Mouse (Mus musculus): Measurements from ENCODE around the gene Ngdn. TPM values are rescaled to one million over a fixed set of nuclear protein-coding genes. Genes with fewer than 3 reads are reported as not detected.
"Not testable (repeated sequence)": the region's sequence is repeated elsewhere in the genome, so short reads cannot be mapped to it uniquely, and the experiment has no call there.

Ngdn gene
- polyA plus RNA-seq, 1 experiment from 2014 or later = 92.8 TPM

DNA sequence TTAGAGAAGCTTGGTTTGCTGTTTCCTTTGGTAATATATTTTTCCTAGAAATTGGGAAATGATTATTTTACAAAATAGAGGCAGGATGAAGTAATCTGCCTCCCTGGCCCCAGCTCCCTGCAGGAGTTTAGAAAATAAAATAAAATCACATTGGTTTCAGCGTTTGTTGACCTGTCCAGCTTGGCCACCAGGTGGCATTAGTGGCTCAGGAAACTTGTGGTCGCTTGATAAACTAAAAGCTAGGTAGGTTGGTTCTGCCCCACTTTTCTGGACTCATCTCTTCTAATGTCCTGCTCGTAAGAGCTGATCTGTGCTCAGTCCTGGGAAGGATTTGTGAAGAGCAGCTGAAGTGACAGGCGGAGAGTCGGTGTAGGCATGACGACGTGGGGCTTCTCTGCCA lies 9.0 kb downstream of the Ngdn start:
- Histone ChIP-seq H3K27me3 (ENCODE audit: control insufficient read depth, insufficient read depth, low read length) (no peaks in the 10 kb centered on the region), H3K27ac (replicated peaks; ENCODE audit: low read depth, low read length) (no peak overlapping the region), H3K36me3 (replicated peaks; ENCODE audit: control insufficient read depth, insufficient read depth, low read depth, low read length) (peaks cover 10% of the 10 kb centered on the region), H3K9me3 (replicated peaks; ENCODE audit: control insufficient read depth, low read length) (no peaks in the 10 kb centered on the region), H3K4me2 (ENCODE audit: low read depth, low read length) (no peak overlapping the region), H3K4me3 (ENCODE audit: low read depth, low read length) (no peak overlapping the region), H3K9ac (replicated peaks; ENCODE audit: low read length) (no peak overlapping the region), H3K4me1 (ENCODE audit: control insufficient read depth, insufficient read depth, low read length) (peaks cover 6% of the 10 kb centered on the region)
- ATAC-seq (replicated peaks; ENCODE audit: insufficient number of reproducible peaks, low FRiP score, low TSS enrichment, low read depth) (no peak), DNase-seq (ENCODE audit: low spot score) (peak; percentile 76)
- 65% methylated on average over 7 of the region's 7 CpGs for WGBS

- Histone ChIP-seq H3K36me3 (replicated peaks; ENCODE audit: control insufficient read depth, insufficient read depth, low read depth, low read length) (peaks cover 10% of the 10 kb centered on the region), H3K4me1 (ENCODE audit: control insufficient read depth, insufficient read depth, low read length) (peaks cover 6% of the 10 kb centered on the region)
- WGBS = 73% methylated on average over 5 of the region's 5 CpGs
Measured at GRCm38 (mm10) chr14:55025527-55025926, 10.3 kb downstream of the Ngdn start.

DNA sequence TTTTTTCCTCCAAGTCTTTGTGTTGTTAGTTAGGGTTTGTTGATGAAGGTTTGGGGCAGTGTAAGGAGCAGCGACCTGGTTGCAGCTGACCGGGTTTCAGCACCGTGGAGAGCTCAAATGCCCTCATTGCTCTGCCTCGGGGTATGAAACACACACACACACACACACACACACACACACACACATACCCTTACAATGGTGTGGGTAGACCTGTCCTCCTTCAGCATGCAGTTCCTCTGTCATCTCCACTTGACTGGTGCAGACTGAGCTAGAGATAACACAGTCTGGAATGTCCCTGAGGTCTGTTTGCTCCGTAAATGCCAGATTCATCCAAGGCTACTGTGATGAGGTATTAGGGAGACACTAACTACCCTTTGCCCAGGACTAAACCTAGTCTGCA lies 12.0 kb downstream of the Ngdn start:
- Histone ChIP-seq H3K4me1 (ENCODE audit: control insufficient read depth, insufficient read depth, low read length) (peaks cover 6% of the 10 kb centered on the region), H3K27me3 (ENCODE audit: control insufficient read depth, insufficient read depth, low read length) (no peaks in the 10 kb centered on the region), H3K27ac (replicated peaks; ENCODE audit: low read depth, low read length) (0 out of 2 replicates have a peak overlapping the region, but pooled peaks have one; percentile 52), H3K9ac (replicated peaks; ENCODE audit: low read length) (no peak overlapping the region), H3K4me3 (ENCODE audit: low read depth, low read length) (no peak overlapping the region), H3K4me2 (ENCODE audit: low read depth, low read length) (no peak overlapping the region), H3K36me3 (replicated peaks; ENCODE audit: control insufficient read depth, insufficient read depth, low read depth, low read length) (peaks cover 6% of the 10 kb centered on the region), H3K9me3 (replicated peaks; ENCODE audit: control insufficient read depth, low read length) (no peaks in the 10 kb centered on the region)
- 13% methylated on average over 5 of the region's 5 CpGs for WGBS
- ATAC-seq (replicated peaks; ENCODE audit: insufficient number of reproducible peaks, low FRiP score, low TSS enrichment, low read depth) = peak; percentile 42; the same call in 1 of the 2 replicates
- peak; percentile 64 for DNase-seq (ENCODE audit: low spot score)

More at GRCm38 (mm10) chr14:55025527-55025926, 10.3 kb downstream of the Ngdn start:
- DNase-seq (ENCODE audit: low spot score) = no peak
- H3K9ac ChIP-seq (replicated peaks; ENCODE audit: low read length) = no peak overlapping the region
- no peak overlapping the region for H3K27ac ChIP-seq (replicated peaks; ENCODE audit: low read depth, low read length)
- ATAC-seq (replicated peaks; ENCODE audit: insufficient number of reproducible peaks, low FRiP score, low TSS enrichment, low read depth) = no peak
- H3K9me3 ChIP-seq (replicated peaks; ENCODE audit: control insufficient read depth, low read length) = no peaks in the 10 kb centered on the region
- H3K4me2 ChIP-seq (ENCODE audit: low read depth, low read length) = no peak overlapping the region
- no peak overlapping the region for H3K4me3 ChIP-seq (ENCODE audit: low read depth, low read length)
- H3K27me3 ChIP-seq (ENCODE audit: control insufficient read depth, insufficient read depth, low read length) = no peaks in the 10 kb centered on the region

- H3K9ac ChIP-seq (replicated peaks; ENCODE audit: low read length) = no peak overlapping the region
- no peaks in the 10 kb centered on the region for H3K9me3 ChIP-seq (replicated peaks; ENCODE audit: control insufficient read depth, low read length)
- H3K4me2 ChIP-seq (ENCODE audit: low read depth, low read length) = no peak overlapping the region
- H3K27me3 ChIP-seq (ENCODE audit: control insufficient read depth, insufficient read depth, low read length) = no peaks in the 10 kb centered on the region
- H3K36me3 ChIP-seq (replicated peaks; ENCODE audit: control insufficient read depth, insufficient read depth, low read depth, low read length) = peaks cover 4% of the 10 kb centered on the region
- H3K4me1 ChIP-seq (ENCODE audit: control insufficient read depth, insufficient read depth, low read length) = peaks cover 6% of the 10 kb centered on the region
- ATAC-seq (replicated peaks; ENCODE audit: insufficient number of reproducible peaks, low FRiP score, low TSS enrichment, low read depth) (no peak), DNase-seq (ENCODE audit: low spot score) (peak; percentile 36)
- WGBS = 21% methylated on average over 6 of the region's 6 CpGs
- H3K27ac ChIP-seq (replicated peaks; ENCODE audit: low read depth, low read length) = peak overlapping the region; percentile 52
- no peak overlapping the region for H3K4me3 ChIP-seq (ENCODE audit: low read depth, low read length)
Measured at GRCm38 (mm10) chr14:55027653-55028052, 12.4 kb downstream of the Ngdn start.

DNA sequence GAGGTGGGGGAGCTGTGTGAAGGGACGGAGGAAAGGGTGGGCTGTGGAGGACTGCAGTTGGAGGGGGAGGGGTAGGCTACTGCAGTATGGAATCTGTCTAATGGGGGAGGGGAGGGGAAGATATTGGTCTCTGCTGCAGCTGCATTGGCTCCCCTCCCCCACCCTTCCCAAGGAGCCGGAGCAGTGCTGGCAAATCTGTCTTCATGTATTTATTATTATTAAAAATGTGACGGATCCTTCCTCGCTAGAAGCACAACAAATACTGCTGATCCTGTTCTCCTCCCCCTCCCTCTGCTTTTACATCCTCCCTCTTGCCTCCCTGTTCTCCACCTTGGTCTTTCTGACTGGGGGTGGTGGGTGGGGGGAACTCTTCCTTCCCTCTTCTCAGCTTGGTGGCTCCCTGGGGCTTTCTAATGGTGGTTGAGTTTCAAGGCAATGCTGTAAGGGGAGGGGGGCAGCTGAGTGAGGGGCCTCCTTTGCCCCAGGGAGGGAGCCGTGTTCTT lies 13.1 kb downstream of the Ngdn start:
- Histone ChIP-seq H3K27ac (replicated peaks; ENCODE audit: low read depth, low read length) (peak overlapping the region; percentile 52; the same call in 1 of the 2 replicates), H3K9me3 (replicated peaks; ENCODE audit: control insufficient read depth, low read length) (no peaks in the 10 kb centered on the region), H3K4me2 (ENCODE audit: low read depth, low read length) (peak overlapping the region; percentile 21; the same call in 1 of the 2 replicates), H3K27me3 (ENCODE audit: control insufficient read depth, insufficient read depth, low read length) (no peaks in the 10 kb centered on the region), H3K9ac (replicated peaks; ENCODE audit: low read length) (no peak overlapping the region), H3K4me3 (ENCODE audit: low read depth, low read length) (no peak overlapping the region), H3K36me3 (replicated peaks; ENCODE audit: control insufficient read depth, insufficient read depth, low read depth, low read length) (no peaks in the 10 kb centered on the region; the same call in none of the 2 replicates), H3K4me1 (ENCODE audit: control insufficient read depth, insufficient read depth, low read length) (peaks cover 6% of the 10 kb centered on the region)
- DNase-seq (ENCODE audit: low spot score) = peak; percentile 75
- WGBS = 3% methylated on average over 5 of the region's 5 CpGs
- ATAC-seq (replicated peaks; ENCODE audit: insufficient number of reproducible peaks, low FRiP score, low TSS enrichment, low read depth) = peak; percentile 66

DNA sequence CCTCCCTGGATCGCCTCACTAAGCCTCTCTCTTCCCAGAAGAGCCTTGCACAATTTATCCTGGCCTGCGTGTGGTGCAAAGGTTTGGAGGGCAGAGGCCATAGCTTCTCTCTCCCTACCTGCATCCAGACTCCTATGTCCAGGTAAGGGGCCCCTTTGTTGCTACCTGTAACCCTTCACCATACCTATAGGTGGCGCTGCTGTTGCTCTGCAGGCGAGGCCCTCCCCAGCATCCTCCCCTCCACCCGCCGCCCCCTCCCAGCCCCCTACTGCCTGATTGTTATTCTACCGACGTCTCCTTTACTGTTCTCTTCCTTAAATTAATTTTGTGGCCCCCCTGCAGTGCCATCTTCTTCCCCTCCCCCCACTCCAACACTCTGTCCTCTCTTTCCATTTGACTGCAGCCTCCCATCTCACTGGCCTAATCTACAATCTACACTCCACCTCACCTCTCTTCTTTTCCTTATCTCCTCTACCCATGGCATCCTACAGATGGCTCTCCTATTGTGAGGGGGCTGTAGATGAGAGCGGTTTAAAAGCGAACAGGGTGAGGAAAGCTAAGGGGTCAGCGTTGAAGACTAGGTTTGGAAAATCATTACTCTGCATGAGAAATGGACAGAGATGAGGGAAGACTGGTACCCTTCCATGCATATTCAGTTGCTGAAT lies 13.9 kb downstream of the Ngdn start:
- ATAC-seq (replicated peaks; ENCODE audit: insufficient number of reproducible peaks, low FRiP score, low TSS enrichment, low read depth) (no peak), DNase-seq (ENCODE audit: low spot score) (peak; percentile 59)
- 0 out of 2 replicates have a peak overlapping the region, but pooled peaks have one; percentile 18 for H3K9ac ChIP-seq (replicated peaks; ENCODE audit: low read length)
- H3K4me2 ChIP-seq (ENCODE audit: low read depth, low read length) = no peak overlapping the region
- peaks cover 6% of the 10 kb centered on the region for H3K4me1 ChIP-seq (ENCODE audit: control insufficient read depth, insufficient read depth, low read length)
- H3K27ac ChIP-seq (replicated peaks; ENCODE audit: low read depth, low read length) = no peak overlapping the region; the same call in 1 of the 2 replicates
- H3K27me3 ChIP-seq (ENCODE audit: control insufficient read depth, insufficient read depth, low read length) = no peaks in the 10 kb centered on the region
- H3K4me3 ChIP-seq (ENCODE audit: low read depth, low read length) = no peak overlapping the region
- H3K9me3 ChIP-seq (replicated peaks; ENCODE audit: control insufficient read depth, low read length) = no peaks in the 10 kb centered on the region
- 8% methylated on average over 11 of the region's 11 CpGs for WGBS
- H3K36me3 ChIP-seq (replicated peaks; ENCODE audit: control insufficient read depth, insufficient read depth, low read depth, low read length) = no peaks in the 10 kb centered on the region; the same call in none of the 2 replicates

DNA sequence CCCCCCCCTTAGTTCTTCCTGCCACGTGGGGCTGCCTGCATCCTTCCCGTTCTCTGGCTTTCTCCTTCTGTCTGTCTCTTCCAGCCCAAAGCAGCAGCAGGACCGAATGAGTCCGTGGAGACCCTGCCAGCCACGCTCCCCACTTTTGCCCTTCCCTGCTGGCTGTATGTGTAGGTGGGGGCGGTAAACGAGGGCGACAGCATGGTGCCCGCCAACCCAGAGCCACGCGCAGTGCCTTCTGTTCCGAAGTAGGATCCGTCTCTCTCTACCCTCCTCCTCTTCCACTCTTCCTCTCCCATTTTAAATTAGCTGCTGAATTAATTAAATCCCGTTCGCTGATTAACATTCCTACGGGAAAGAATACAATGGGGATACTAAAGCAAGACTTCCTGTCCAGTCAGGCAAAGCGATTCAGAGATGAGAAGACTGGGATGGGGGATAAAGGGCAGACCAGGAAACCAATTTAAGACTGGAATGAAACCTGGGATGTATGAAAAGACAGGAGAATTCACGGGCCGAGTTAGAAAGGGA lies 17.5 kb downstream of the Ngdn start:
- Histone ChIP-seq H3K9me3 (replicated peaks; ENCODE audit: control insufficient read depth, low read length) (no peaks in the 10 kb centered on the region), H3K9ac (replicated peaks; ENCODE audit: low read length) (no peak overlapping the region), H3K27ac (replicated peaks; ENCODE audit: low read depth, low read length) (no peak overlapping the region), H3K27me3 (ENCODE audit: control insufficient read depth, insufficient read depth, low read length) (no peaks in the 10 kb centered on the region), H3K36me3 (replicated peaks; ENCODE audit: control insufficient read depth, insufficient read depth, low read depth, low read length) (no peaks in the 10 kb centered on the region), H3K4me3 (ENCODE audit: low read depth, low read length) (no peak overlapping the region), H3K4me1 (ENCODE audit: control insufficient read depth, insufficient read depth, low read length) (peaks cover 4% of the 10 kb centered on the region), H3K4me2 (ENCODE audit: low read depth, low read length) (no peak overlapping the region; the same call in 1 of the 2 replicates)
- 37% methylated on average over 19 of the region's 19 CpGs for WGBS
- no peak for ATAC-seq (replicated peaks; ENCODE audit: insufficient number of reproducible peaks, low FRiP score, low TSS enrichment, low read depth)
- DNase-seq (ENCODE audit: low spot score) = no peak

DNA sequence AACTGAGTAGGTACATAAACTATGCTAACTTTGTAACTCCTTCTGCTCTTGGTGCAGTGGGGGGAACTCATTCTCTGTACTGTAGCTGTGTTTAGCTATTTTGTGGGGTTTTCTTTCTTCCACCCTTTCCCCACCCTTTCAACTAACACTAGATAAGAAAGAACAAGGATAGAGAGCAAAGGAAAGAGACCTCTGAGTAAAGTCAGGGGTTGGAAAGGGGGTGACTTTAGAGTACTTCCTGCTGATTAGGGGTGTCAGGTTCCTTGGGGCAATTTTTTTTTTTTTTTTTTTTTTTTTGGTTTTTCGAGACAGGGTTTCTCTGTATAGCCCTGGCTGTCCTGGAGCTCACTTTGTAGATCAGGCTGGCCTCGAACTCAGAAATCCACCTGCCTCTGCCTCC lies 28.4 kb downstream of the Ngdn start:
- not testable (repeated sequence) for H3K4me3 ChIP-seq (ENCODE audit: low read depth, low read length); H3K9ac ChIP-seq (replicated peaks; ENCODE audit: low read length); DNase-seq (ENCODE audit: low spot score); H3K27me3 ChIP-seq (ENCODE audit: control insufficient read depth, insufficient read depth, low read length); H3K36me3 ChIP-seq (replicated peaks; ENCODE audit: control insufficient read depth, insufficient read depth, low read depth, low read length); H3K4me2 ChIP-seq (ENCODE audit: low read depth, low read length); H3K27ac ChIP-seq (replicated peaks; ENCODE audit: low read depth, low read length); ATAC-seq (replicated peaks; ENCODE audit: insufficient number of reproducible peaks, low FRiP score, low TSS enrichment, low read depth); H3K9me3 ChIP-seq (replicated peaks; ENCODE audit: control insufficient read depth, low read length); H3K4me1 ChIP-seq (ENCODE audit: control insufficient read depth, insufficient read depth, low read length)
- 83% methylated on average over 1 of the region's 2 CpGs for WGBS
